Mouse (Mus musculus) CD8-positive naive resting alpha-beta T cell, adult 2 months (primary cell): ENCODE data around the gene Spop.
"Not testable (repeated sequence)": the region's sequence is repeated elsewhere in the genome, so short reads cannot be mapped to it uniquely, and the experiment has no call there.

ENCODE experiments used
- DNase-seq, 2 experiments: peaks; one replicate each; pipeline ENCODE4 v3.0.0; 2022; ENCODE audit warnings: low read depth in 2 of 2, low spot score in 2 of 2

The Spop gene

GRCm38 (mm10) chr11:95391201-95391600, 22.7 kb upstream of the Spop start:
- DNase-seq: no peak

DNA sequence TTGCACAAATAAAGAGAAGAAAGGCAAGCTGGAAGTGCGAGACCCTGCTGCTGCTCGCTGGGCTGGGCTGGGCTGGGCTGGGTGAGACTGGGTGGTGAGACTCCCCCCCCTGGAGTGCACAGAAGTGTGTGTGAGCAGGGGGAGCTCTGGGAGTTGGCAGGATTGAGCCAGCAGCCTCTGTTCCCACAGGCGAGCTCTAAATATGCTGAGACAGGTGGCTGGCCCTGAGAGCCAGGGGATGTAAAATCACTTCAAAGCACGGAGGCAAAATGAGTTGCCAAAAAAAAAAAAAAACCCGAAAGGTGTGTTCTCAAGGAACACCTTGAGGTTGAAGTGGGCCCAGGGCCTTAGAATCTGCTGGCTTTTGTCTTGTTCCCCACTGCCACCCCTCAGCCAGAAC, 22.1 kb upstream of the Spop start:
- no peak for DNase-seq

- DNase-seq: no peak
Observed at GRCm38 (mm10) chr11:95392223-95392667, 21.6 kb upstream of the Spop start.

GRCm38 (mm10) chr11:95392708-95393499, 21.0 kb upstream of the Spop start:
- DNase-seq: no peak

GRCm38 (mm10) chr11:95393500-95393816, 20.4 kb upstream of the Spop start:
- DNase-seq: no peak

DNA sequence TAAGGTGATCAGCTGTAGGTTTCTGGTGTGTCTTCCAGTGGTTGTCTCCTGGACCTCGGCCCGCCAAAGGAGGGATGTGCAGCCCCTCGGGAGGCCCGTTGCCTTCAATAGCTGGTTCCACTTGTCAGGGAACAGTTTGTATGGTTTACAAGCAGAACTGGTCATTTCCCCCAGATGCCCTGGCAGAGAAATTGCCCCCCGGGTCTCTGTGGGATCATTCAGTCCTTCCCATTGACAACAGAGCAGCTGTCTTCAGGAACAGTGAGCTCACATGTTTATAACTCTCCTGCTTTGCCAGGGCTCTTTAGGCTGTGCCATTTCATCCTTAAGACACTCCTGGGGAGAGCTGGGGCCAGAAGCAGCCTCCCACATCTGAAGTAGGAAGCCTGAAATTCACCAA, 19.8 kb upstream of the Spop start:
- DNase-seq: no peak

DNA sequence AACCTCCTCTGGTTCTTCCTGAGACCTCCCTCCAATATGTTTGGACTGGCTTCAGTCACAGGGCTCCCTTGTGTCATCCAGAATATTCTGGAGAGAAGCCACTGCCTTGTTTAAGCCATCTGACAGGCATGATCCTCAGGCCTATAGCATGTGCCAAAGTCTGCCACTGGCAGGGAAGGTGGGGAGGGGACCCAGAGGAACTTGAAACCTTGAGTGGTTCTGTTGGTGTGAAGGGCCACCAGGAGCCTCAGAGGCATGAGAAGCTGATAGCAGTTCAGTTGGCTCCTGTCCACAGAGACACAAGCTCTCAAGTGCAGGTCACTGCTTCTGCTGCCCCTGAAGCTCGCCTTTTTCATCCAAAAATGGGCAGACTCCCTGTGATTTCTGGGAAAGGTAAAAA, 17.3 kb upstream of the Spop start:
- no peak for DNase-seq

DNA sequence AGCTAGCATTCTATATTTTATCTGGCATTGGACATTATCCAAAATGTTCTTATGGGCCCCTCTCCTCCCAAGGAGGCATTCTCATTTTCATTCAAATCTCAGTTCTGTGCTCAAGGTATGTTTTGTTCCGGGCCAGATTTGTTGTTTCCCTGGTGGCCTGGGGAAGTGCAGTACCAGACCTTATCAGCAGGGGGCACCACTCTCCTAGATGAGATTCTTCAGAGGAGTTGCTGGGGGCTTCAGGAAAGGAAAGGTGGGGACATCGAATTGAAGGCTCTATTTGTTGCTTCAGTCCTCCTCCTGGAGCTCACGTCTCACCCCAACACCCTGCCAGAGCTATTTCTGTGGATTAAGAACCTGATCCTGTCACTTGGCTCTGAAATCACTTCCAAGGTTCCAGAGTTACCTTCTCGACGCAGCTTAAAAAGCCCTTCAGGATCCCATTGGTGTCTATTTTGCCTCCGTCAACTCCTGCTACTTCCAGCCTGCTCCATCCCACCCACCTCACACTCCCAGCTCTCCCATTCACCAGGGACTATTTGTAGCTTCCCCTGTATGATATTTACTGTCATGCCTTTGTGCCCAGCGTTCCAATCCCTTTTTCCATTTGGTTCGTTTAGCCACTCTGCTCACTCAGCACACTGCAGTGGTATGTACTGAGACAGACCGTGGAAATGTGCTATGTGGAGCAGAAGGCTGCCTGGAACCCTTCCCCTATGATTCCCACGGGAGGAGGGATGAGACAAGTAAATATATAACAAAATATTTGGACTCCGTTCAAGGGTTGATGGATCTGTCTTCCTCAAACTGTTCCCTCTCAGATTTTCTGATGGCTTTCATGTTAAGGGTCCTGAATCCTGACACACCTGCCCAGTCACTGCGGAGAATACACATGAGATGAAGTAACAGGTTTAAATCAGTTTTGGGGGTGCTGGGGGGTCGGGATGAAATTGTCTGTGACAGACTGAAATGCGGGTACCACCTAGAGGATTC, 15.7 kb upstream of the Spop start:
- DNase-seq: peak; percentile 72 to 84

GRCm38 (mm10) chr11:95399520-95400020, 14.3 kb upstream of the Spop start:
- DNase-seq: no peak

DNA sequence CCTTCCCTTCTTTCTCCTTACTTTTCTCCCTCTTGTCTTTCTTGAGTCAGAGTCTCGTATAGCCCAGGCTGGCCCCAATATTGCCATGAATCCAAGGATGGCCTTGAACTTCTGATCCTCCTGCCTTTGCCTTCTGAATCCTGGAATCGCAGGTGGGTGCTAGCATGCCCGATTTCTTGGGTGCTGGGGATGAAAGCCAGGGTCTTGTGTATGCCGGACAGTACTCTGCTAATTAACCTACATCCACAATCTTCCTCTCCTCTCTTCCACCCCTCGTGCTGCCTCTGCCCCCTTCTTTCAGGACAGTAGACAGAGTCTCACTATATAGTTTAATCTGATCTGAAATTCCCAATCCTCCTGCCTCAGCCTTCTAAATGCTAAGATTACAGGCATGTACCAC, 12.3 kb upstream of the Spop start:
- no peak for DNase-seq

DNA sequence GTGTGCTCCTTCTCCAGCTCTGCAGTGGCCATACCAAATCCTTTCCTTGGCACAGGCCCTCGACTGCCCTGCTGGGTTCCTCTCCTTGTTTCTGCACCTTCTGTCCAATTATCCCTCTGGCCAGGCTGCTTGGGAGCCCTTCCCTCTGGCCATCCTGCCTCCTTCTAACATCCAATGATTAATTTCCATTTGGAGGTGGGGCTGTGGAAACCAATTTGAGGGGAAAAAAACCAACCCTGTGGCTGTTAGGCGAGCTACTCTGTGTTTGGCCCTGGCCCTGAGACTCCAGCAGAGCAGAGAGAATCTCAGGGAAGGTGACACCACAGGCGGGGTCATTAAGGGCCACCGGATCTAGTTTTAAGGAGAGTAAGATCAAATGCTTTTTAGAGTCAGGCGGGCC, 11.7 kb upstream of the Spop start:
- DNase-seq: no peak

DNA sequence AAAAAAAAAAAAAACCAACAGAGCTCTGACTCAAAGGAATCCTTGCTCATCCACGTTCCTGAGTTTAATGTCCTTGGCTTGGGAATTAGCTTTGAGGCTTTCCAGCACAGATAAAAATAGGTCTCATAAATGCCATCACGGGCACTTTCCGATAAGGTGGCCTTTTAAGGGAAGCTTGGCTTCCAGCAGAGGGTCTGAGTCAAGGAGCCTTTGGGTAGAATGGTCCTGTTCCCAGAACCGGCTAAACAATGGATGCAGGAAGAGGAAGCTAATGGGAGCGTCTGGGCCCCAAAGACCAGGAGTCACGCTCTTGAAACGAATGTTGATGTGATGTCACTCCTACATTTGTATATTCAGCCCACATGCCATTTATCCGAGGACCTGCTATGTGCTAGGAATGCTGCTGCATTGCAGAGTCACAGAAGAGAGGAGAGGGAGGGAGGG, 11.2 kb upstream of the Spop start:
- DNase-seq: no peak

DNA sequence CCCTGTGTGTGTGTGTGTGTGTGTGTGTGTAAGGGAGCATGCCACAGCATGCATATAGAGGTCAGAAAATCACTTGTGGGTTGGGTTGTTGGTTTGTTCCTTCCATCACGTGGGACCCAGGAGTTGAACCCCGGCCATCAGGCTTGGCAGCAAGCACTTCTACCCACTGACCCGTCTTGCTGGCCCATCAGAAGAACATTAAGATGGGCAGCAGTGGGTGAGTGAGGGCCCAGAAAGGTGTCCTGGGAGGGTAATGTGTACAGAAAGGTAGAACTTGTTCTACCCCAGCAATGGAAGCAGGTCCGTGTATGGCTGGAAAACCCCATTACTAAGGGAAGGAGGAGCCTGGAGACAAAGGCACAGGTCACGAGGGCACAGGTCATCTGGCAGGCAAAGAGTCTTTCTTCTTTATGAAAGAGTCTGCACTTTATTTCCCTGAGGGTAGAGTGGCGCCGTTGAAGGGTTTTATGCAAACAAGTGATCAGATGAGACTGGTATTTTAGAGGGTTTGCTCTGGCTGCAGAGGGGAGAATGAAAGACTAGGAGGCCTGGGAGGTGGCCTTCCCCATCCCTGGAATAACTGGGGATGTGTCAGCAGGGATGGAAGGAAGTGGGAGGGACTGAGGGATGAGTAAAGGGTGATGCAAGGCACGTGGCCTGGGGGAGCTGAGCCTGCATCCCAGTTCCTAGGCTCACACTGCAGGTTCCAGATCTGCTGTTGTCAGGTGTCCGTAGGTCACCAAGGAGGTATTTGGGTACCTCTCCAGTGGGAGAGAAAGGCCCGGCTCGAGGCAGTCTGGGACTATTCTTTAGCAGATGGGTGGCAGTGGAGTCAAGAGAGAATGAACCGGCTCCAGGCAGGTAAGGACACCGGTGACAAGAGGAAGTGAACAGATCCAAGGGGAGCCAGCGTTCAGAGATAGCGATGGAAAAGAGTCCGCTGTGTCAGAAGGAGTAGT, 10.2 kb upstream of the Spop start:
- DNase-seq: no peak

GRCm38 (mm10) chr11:95405771-95406170, 8.1 kb upstream of the Spop start:
- DNase-seq: no peak

DNA sequence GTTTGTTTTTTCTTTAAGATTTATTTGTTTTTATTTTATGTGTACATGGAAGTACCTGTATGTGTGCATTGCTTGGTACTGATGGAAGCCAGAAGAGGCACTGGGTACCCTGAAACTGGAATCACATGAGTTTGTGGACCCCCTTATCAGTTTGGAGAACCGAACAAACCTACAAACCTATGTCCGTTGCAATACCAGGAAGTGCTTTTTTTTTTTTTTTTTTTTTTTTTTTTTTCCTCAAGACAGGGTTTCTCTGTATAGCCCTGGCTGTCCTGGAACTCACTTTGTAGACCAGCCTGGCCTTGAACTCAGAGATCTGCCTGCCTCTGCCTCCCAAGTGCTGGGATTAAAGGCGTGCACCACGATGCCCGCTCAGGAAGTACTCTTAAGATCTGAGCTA, 7.5 kb upstream of the Spop start:
- DNase-seq: not testable (repeated sequence)

DNA sequence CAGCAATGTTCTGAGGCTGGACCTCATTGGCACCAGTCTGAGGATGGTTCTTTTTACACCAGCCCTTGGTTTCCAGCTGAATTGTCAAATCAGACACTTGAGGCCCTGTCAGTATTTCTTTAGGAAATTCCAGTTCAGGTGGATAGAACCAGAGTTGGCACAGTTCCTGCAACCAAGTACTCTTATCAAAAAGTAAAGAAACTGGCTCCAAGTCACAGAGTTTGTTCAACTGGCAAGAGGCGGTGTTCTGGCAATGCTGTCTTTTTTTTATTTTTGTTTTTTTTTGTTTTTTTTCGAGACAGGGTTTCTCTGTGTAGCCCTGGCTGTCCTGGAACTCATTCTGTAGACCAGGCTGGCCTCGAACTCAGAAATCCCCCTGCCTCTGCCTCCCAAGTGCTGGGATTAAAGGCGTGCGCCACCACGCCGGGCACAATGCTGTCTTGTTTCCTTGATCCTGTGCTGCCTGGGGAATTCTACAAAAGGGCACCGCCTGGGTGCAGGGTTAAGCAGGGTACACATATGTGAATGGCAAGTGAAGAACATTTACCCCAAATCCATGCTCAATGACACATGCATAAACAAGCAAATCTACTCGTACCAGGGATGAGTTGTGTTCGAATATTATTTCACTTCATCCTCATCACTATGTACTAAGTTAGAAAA, 4.3 kb upstream of the Spop start:
- DNase-seq: no peak

DNA sequence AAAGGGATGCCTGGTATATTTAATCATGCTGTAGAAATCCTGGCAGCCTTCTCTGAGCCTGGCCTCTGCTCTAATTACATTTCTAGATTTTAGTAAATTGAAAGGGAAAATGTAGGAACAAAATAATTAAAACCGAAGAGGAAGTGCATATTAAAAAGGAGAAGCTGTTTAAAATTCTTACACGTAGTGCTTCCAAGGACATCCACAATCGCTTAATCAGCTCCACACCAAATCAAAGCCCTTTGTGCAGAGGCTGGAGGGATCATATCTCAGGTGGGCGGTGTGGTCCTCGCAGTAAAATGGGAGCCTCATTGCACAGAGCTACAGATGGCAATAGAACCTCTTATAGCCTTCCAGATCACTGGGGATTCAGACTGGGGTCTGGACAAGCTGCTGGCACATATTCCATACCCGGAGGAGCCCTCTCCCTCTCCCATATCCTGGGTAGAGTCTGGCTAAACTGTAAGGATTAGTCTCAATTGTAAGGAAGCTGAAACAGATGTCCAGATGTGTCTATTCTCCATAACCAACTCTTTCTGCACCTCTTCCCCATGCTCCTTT, 2.3 kb upstream of the Spop start:
- DNase-seq: no peak

GRCm38 (mm10) chr11:95412615-95413014, 1.3 kb upstream of the Spop start:
- DNase-seq: no peak

DNA sequence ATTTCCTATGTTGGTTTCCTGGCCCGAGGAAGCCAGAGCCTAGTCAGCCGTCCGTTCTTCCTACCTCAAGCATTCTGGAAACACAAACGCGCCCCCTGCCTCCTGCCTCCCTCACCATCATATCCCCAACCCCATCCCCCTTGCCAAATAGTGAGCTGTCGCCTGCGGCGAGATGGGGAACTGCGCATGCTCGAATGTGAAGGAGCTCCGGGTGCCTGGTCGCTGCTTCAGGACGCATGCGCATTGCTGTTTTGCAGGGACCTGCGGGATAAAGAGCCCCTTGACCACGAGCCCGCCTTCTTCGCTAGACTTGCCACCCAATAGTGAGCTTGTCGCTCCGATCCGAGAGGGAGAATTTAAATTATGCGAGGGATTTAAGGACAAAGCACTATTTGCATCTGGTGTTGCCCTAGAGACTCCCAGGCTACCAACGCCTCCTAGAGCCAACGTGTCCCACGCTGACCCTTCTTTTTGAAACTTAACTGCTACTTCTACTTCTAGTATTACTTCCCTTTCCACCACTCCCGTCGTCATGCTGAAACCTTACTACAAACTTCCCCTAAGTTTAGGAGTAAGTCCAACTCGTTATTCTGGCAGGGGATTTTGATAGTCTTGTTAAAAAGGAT, 769 bp downstream of the Spop start:
- DNase-seq: peak; percentile 82 to 85

DNA sequence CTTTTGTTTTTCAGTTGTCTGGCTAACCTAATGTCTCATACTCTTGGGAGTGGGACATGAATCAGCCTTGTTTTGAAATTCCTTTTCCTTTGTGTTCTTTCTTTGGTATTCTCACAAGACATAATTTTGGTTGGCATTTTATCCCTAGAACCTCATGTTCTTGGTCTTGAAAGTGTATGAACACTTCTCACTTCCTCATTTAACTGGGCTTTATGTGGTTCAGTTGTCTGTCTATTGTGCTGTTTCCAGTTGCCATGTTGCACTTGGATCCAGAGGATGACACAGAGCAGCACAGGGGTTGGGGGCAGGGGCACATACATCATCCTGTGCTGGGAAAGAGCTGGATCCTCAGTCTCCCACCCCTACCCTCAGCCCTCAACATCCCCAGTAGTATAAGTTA, 2.1 kb downstream of the Spop start:
- DNase-seq: no peak
